Mouse (Mus musculus): Measurements from ENCODE around the gene 2010300C02Rik.

2010300C02Rik gene

GRCm38 (mm10) chr1:37583795-37584464, 136.0 kb downstream of the 2010300C02Rik start:
- no peak for DNase-seq (ENCODE audit: low read depth in 2 of 2, low spot score in 2 of 2)

GRCm38 (mm10) chr1:37583167-37583566, 136.7 kb downstream of the 2010300C02Rik start:
- DNase-seq (ENCODE audit: low read depth in 2 of 2, low spot score in 2 of 2) = no peak

- no peak for DNase-seq (ENCODE audit: low read depth in 2 of 2, low spot score in 2 of 2)
These were observed 140.2 kb downstream of the 2010300C02Rik start for GRCm38 (mm10) chr1:37579686-37580085.

GRCm38 (mm10) chr1:37572528-37573272, 147.2 kb downstream of the 2010300C02Rik start:
- no peak for DNase-seq (ENCODE audit: low read depth in 2 of 2, low spot score in 2 of 2)

GRCm38 (mm10) chr1:37568379-37568778, 151.5 kb downstream of the 2010300C02Rik start:
- no peak for DNase-seq (ENCODE audit: low read depth in 2 of 2, low spot score in 2 of 2)

GRCm38 (mm10) chr1:37566754-37567153, 153.1 kb downstream of the 2010300C02Rik start:
- no peak for DNase-seq (ENCODE audit: low read depth in 2 of 2, low spot score in 2 of 2)

GRCm38 (mm10) chr1:37566344-37566743, 153.5 kb downstream of the 2010300C02Rik start:
- no peak for DNase-seq (ENCODE audit: low read depth in 2 of 2, low spot score in 2 of 2)

GRCm38 (mm10) chr1:37565396-37565795, 154.5 kb downstream of the 2010300C02Rik start:
- DNase-seq (ENCODE audit: low read depth in 2 of 2, low spot score in 2 of 2) = no peak

- no peak for DNase-seq (ENCODE audit: low read depth in 2 of 2, low spot score in 2 of 2)
These were observed 157.9 kb downstream of the 2010300C02Rik start for GRCm38 (mm10) chr1:37561955-37562354.
